ENCODE assay signal across 10 mouse cellular contexts in genomic region chr10:81452237-81452946, GRCm38 (mm10). TPM values are rescaled to one million over a fixed set of nuclear protein-coding genes. Genes with fewer than 3 reads are reported as not detected.
DNase-seq lines count a peak whose midpoint lies in the region; ATAC-seq and TF ChIP-seq lines count a peak whose summit lies in the region.
"Had no signal": no experiment of that assay in that cellular context is flagged by ENCODE, and none has a peak within 500 bp of the region (broad histone marks: within the 10 kb centered on the region; RNA-seq: fewer than 3 reads in every experiment).

No protein-coding gene starts in this region.

- no peak overlapping the region for H3K9ac ChIP-seq in hindbrain, embryonic 11.5 days (ENCODE audit: low read depth, low read length)
- no peak overlapping the region for H3K9ac ChIP-seq in midbrain, embryonic 11.5 days (ENCODE audit: low read length)
- H3K9ac ChIP-seq in midbrain, postnatal 0 days (replicated peaks; ENCODE audit: low read length, poor library complexity, severe bottlenecking), result no peak overlapping the region
- H3K9ac ChIP-seq in limb, embryonic 15.5 days, result no peak overlapping the region
- H3K9ac ChIP-seq: hindbrain, embryonic 15.5 days; midbrain, embryonic 12.5 days had no signal

- ATAC-seq in hindbrain, embryonic 11.5 days (ENCODE audit: low FRiP score), result no peak
- no peak for ATAC-seq in midbrain, embryonic 11.5 days (ENCODE audit: low FRiP score)
- ATAC-seq in midbrain, postnatal 0 days (ENCODE audit: low FRiP score), result no peak
- ATAC-seq in Patski, result peak; percentile 67
- no peak for ATAC-seq in limb, embryonic 15.5 days (ENCODE audit: insufficient number of reproducible peaks, low FRiP score, low TSS enrichment, low read depth)

- TF ChIP-seq CTCF in midbrain, postnatal 0 days (IDR thresholded peaks at IDR 0.05), result no peak
- TF ChIP-seq CTCF in Patski (IDR thresholded peaks at IDR 0.05), result no peak

- H3K27ac ChIP-seq in hindbrain, embryonic 11.5 days (ENCODE audit: low read depth, low read length), result no peak overlapping the region
- H3K27ac ChIP-seq in hindbrain, embryonic 10.5 days, result no peak overlapping the region
- no peak overlapping the region for H3K27ac ChIP-seq in midbrain, embryonic 11.5 days (ENCODE audit: low read depth, low read length)
- no peak overlapping the region for H3K27ac ChIP-seq in midbrain, postnatal 0 days (ENCODE audit: low read depth, low read length)
- no peak overlapping the region for H3K27ac ChIP-seq in limb, embryonic 15.5 days
- H3K27ac ChIP-seq: hindbrain, embryonic 15.5 days; midbrain, embryonic 12.5 days had no signal

- H3K9me3 ChIP-seq in hindbrain, embryonic 11.5 days (ENCODE audit: control insufficient read depth, low read length), result no peaks in the 10 kb centered on the region
- no peaks in the 10 kb centered on the region for H3K9me3 ChIP-seq in hindbrain, embryonic 10.5 days
- no peaks in the 10 kb centered on the region for H3K9me3 ChIP-seq in midbrain, embryonic 11.5 days (ENCODE audit: control insufficient read depth, low read length)
- H3K9me3 ChIP-seq in midbrain, postnatal 0 days (ENCODE audit: low read length), result no peaks in the 10 kb centered on the region
- H3K9me3 ChIP-seq in limb, embryonic 15.5 days, result no peaks in the 10 kb centered on the region
- H3K9me3 ChIP-seq: hindbrain, embryonic 15.5 days; midbrain, embryonic 12.5 days had no signal

- in situ Hi-C loops in Patski (cut with MboI; ENCODE audit: low pct_unique_long_range_greater_than_20kb), result loop anchor here (5.0 kb wide), 1 partner anchor 165 kb away; no protein-coding TSS in a partner anchor

- no peaks in the 10 kb centered on the region for H3K36me3 ChIP-seq in hindbrain, embryonic 11.5 days (ENCODE audit: control insufficient read depth, insufficient read depth, low read length)
- no peaks in the 10 kb centered on the region for H3K36me3 ChIP-seq in hindbrain, embryonic 10.5 days
- H3K36me3 ChIP-seq in midbrain, embryonic 11.5 days (ENCODE audit: control insufficient read depth, insufficient read depth, low read length), result no peaks in the 10 kb centered on the region
- H3K36me3 ChIP-seq in midbrain, postnatal 0 days (ENCODE audit: insufficient read depth, low read length), result no peaks in the 10 kb centered on the region
- H3K36me3 ChIP-seq in limb, embryonic 15.5 days, result no peaks in the 10 kb centered on the region
- H3K36me3 ChIP-seq: hindbrain, embryonic 15.5 days; midbrain, embryonic 12.5 days had no signal

- H3K4me2 ChIP-seq in hindbrain, embryonic 11.5 days (replicated peaks; ENCODE audit: low read depth, low read length), result no peak overlapping the region
- H3K4me2 ChIP-seq in midbrain, embryonic 11.5 days, result no peak overlapping the region
- no peak overlapping the region for H3K4me2 ChIP-seq in midbrain, postnatal 0 days (ENCODE audit: low read depth, low read length, poor library complexity, severe bottlenecking)
- H3K4me2 ChIP-seq in limb, embryonic 15.5 days, result no peak overlapping the region
- H3K4me2 ChIP-seq: hindbrain, embryonic 15.5 days; midbrain, embryonic 12.5 days had no signal

- CTCF ChIA-PET in Patski (lab: Charles Lee), result interaction anchor here (0.9 to 4.0 kb wide), 6 partner anchors 13 to 91 kb away, joined by 3 to 24 read pairs (median 8); partner anchors contain the start of genes Dohh, Gm48551, Gm48552 and Smim24

- POLR2A ChIA-PET in Patski (lab: Charles Lee), result interaction anchor here (1.1 kb wide), 1 partner anchor 74 kb away, joined by 4 read pairs; the partner anchor contains the start of gene Fzr1

- peak overlapping the region; percentile 10; the same call in 1 of the 2 replicates for H3K4me3 ChIP-seq in hindbrain, embryonic 11.5 days (ENCODE audit: low read depth, low read length)
- H3K4me3 ChIP-seq in hindbrain, embryonic 10.5 days, result no peak overlapping the region
- no peak overlapping the region for H3K4me3 ChIP-seq in midbrain, embryonic 11.5 days (ENCODE audit: low read depth, low read length)
- no peak overlapping the region for H3K4me3 ChIP-seq in midbrain, postnatal 0 days (ENCODE audit: low read depth, low read length)
- H3K4me3 ChIP-seq in limb, embryonic 15.5 days, result 0 out of 2 replicates have a peak overlapping the region, but pooled peaks have one; percentile 1
- H3K4me3 ChIP-seq: hindbrain, embryonic 15.5 days; midbrain, embryonic 12.5 days had no signal

- no peak for DNase-seq in hindbrain, embryonic 11.5 days (ENCODE audit: low spot score)
- DNase-seq in hindbrain, embryonic 10.5 days (ENCODE audit: low spot score), result no peak
- peak; percentile 83 for DNase-seq in midbrain, embryonic 11.5 days (ENCODE audit: low spot score, missing footprints)
- DNase-seq in midbrain, postnatal 0 days (ENCODE audit: low spot score), result no peak
- DNase-seq in Patski (ENCODE audit: low read depth, low spot score), result no peak
- DNase-seq in cerebellum, adult 11 months, result no peak
- DNase-seq in spleen, adult 12 weeks (ENCODE audit: low spot score), result no peak

- 13% methylated on average over 36 of the region's 36 CpGs for WGBS in hindbrain, embryonic 11.5 days
- 12% methylated on average over 36 of the region's 36 CpGs for WGBS in hindbrain, embryonic 10.5 days
- 9% methylated on average over 36 of the region's 36 CpGs for WGBS in midbrain, embryonic 11.5 days
- WGBS in midbrain, postnatal 0 days, result 11% methylated on average over 36 of the region's 36 CpGs
- WGBS in limb, embryonic 15.5 days, result 6% methylated on average over 35 of the region's 36 CpGs

- H3K4me1 ChIP-seq in hindbrain, embryonic 11.5 days (replicated peaks; ENCODE audit: control insufficient read depth, insufficient read depth, low read length), result 0 out of 2 replicates have a peak, but pooled peaks cover 2% of the 10 kb centered on the region
- peaks cover 16% of the 10 kb centered on the region for H3K4me1 ChIP-seq in hindbrain, embryonic 10.5 days (replicated peaks)
- H3K4me1 ChIP-seq in midbrain, embryonic 11.5 days (ENCODE audit: control insufficient read depth, insufficient read depth, low read length), result no peaks in the 10 kb centered on the region
- H3K4me1 ChIP-seq in midbrain, postnatal 0 days (ENCODE audit: insufficient read depth, low read length), result no peaks in the 10 kb centered on the region
- H3K4me1 ChIP-seq in limb, embryonic 15.5 days, result peaks cover 11% of the 10 kb centered on the region
- H3K4me1 ChIP-seq: hindbrain, embryonic 15.5 days; midbrain, embryonic 12.5 days had no signal

- H3K27me3 ChIP-seq in hindbrain, embryonic 11.5 days (ENCODE audit: control insufficient read depth, insufficient read depth, low read length), result peaks cover 54% of the 10 kb centered on the region
- peaks cover 72% of the 10 kb centered on the region for H3K27me3 ChIP-seq in hindbrain, embryonic 10.5 days (ENCODE audit: insufficient read depth, poor library complexity, severe bottlenecking)
- peaks cover 41% of the 10 kb centered on the region for H3K27me3 ChIP-seq in midbrain, embryonic 11.5 days (ENCODE audit: control insufficient read depth, insufficient read depth, low read length)
- H3K27me3 ChIP-seq in midbrain, postnatal 0 days (ENCODE audit: insufficient read depth, low read length), result peaks cover 40% of the 10 kb centered on the region
- peaks cover 6% of the 10 kb centered on the region for H3K27me3 ChIP-seq in Patski
- peaks cover 78% of the 10 kb centered on the region for H3K27me3 ChIP-seq in limb, embryonic 15.5 days

RNA-seq across cellular contexts. Expression of gene Nfic, which starts 3.0 kb away (rescaled TPM):
- polyA plus RNA-seq in hindbrain, embryonic 11.5 days (2014; fragmentation: Nextera tagmentation; extraction: Ambion mirVana), result 10.9 and 11.9 TPM in 2 replicates
- 10.5 and 16.0 TPM in 2 replicates for polyA plus RNA-seq in hindbrain, embryonic 10.5 days (2016; fragmentation: Nextera tagmentation; extraction: Ambion mirVana)
- polyA plus RNA-seq in midbrain, embryonic 11.5 days (2014; fragmentation: Nextera tagmentation; extraction: Ambion mirVana), result 6.6 and 6.9 TPM in 2 replicates
- 16.2 and 17.4 TPM in 2 replicates for total RNA-seq in midbrain, postnatal 0 days (2014; rRNA removed)
- polyA plus RNA-seq in midbrain, postnatal 0 days (2015; fragmentation: Nextera tagmentation; extraction: Ambion mirVana), result 19.1 and 21.3 TPM in 2 replicates
- 41.8 TPM for polyA plus RNA-seq in Patski (2021)
- polyA plus RNA-seq in limb, embryonic 15.5 days (2015; fragmentation: Nextera tagmentation; extraction: Ambion mirVana), result 138 and 146 TPM in 2 replicates

RNA-seq across cellular contexts. Expression of gene Celf5, which starts 30.1 kb away (rescaled TPM):
- polyA plus RNA-seq in hindbrain, embryonic 11.5 days (2014; fragmentation: Nextera tagmentation; extraction: Ambion mirVana), result 12.7 and 13.7 TPM in 2 replicates
- polyA plus RNA-seq in hindbrain, embryonic 10.5 days (2016; fragmentation: Nextera tagmentation; extraction: Ambion mirVana), result 3.1 and 12.9 TPM in 2 replicates
- polyA plus RNA-seq in midbrain, embryonic 11.5 days (2014; fragmentation: Nextera tagmentation; extraction: Ambion mirVana), result 10.0 and 13.1 TPM in 2 replicates
- 142 and 206 TPM in 2 replicates for total RNA-seq in midbrain, postnatal 0 days (2014; rRNA removed)
- 61.5 and 74.0 TPM in 2 replicates for polyA plus RNA-seq in midbrain, postnatal 0 days (2015; fragmentation: Nextera tagmentation; extraction: Ambion mirVana)
- polyA plus RNA-seq in Patski (2021), result 0.99 TPM
- 1.1 and 1.3 TPM in 2 replicates for polyA plus RNA-seq in limb, embryonic 15.5 days (2015; fragmentation: Nextera tagmentation; extraction: Ambion mirVana)

RNA-seq across cellular contexts. Expression of gene Ncln, which starts 43.8 kb away (rescaled TPM):
- 43.5 and 46.9 TPM in 2 replicates for polyA plus RNA-seq in hindbrain, embryonic 11.5 days (2014; fragmentation: Nextera tagmentation; extraction: Ambion mirVana)
- polyA plus RNA-seq in hindbrain, embryonic 10.5 days (2016; fragmentation: Nextera tagmentation; extraction: Ambion mirVana), result 87.4 and 92.6 TPM in 2 replicates
- 40.4 and 44.5 TPM in 2 replicates for polyA plus RNA-seq in midbrain, embryonic 11.5 days (2014; fragmentation: Nextera tagmentation; extraction: Ambion mirVana)
- total RNA-seq in midbrain, postnatal 0 days (2014; rRNA removed), result 83.0 and 93.1 TPM in 2 replicates
- 58.1 and 63.3 TPM in 2 replicates for polyA plus RNA-seq in midbrain, postnatal 0 days (2015; fragmentation: Nextera tagmentation; extraction: Ambion mirVana)
- polyA plus RNA-seq in Patski (2021), result 104 TPM
- 94.0 and 95.1 TPM in 2 replicates for polyA plus RNA-seq in limb, embryonic 15.5 days (2015; fragmentation: Nextera tagmentation; extraction: Ambion mirVana)

RNA-seq across cellular contexts. Expression of gene S1pr4, which starts 47.5 kb away (rescaled TPM):
- 0.15 and 0.24 TPM in 2 replicates for polyA plus RNA-seq in hindbrain, embryonic 11.5 days (2014; fragmentation: Nextera tagmentation; extraction: Ambion mirVana)
- polyA plus RNA-seq in hindbrain, embryonic 10.5 days (2016; fragmentation: Nextera tagmentation; extraction: Ambion mirVana), result 0.39 and 0.42 TPM in 2 replicates
- 0.37 and 0.43 TPM in 2 replicates for polyA plus RNA-seq in midbrain, embryonic 11.5 days (2014; fragmentation: Nextera tagmentation; extraction: Ambion mirVana)
- 0.09 and 0.16 TPM in 2 replicates for total RNA-seq in midbrain, postnatal 0 days (2014; rRNA removed)
- 0.40 and 0.41 TPM in 2 replicates for polyA plus RNA-seq in midbrain, postnatal 0 days (2015; fragmentation: Nextera tagmentation; extraction: Ambion mirVana)
- 0.03 TPM for polyA plus RNA-seq in Patski (2021)
- 0.67 and 0.72 TPM in 2 replicates for polyA plus RNA-seq in limb, embryonic 15.5 days (2015; fragmentation: Nextera tagmentation; extraction: Ambion mirVana)

RNA-seq across cellular contexts. Expression of gene Smim24, which starts 59.5 kb away (rescaled TPM):
- polyA plus RNA-seq in hindbrain, embryonic 11.5 days (2014; fragmentation: Nextera tagmentation; extraction: Ambion mirVana), result 2.7 and 4.1 TPM in 2 replicates
- 2.7 and 3.0 TPM in 2 replicates for polyA plus RNA-seq in hindbrain, embryonic 10.5 days (2016; fragmentation: Nextera tagmentation; extraction: Ambion mirVana)
- polyA plus RNA-seq in midbrain, embryonic 11.5 days (2014; fragmentation: Nextera tagmentation; extraction: Ambion mirVana), result 2.3 and 2.7 TPM in 2 replicates
- 1.5 and 1.7 TPM in 2 replicates for total RNA-seq in midbrain, postnatal 0 days (2014; rRNA removed)
- polyA plus RNA-seq in midbrain, postnatal 0 days (2015; fragmentation: Nextera tagmentation; extraction: Ambion mirVana), result 1.1 and 2.0 TPM in 2 replicates
- polyA plus RNA-seq in Patski (2021), result 0.18 TPM
- polyA plus RNA-seq in limb, embryonic 15.5 days (2015; fragmentation: Nextera tagmentation; extraction: Ambion mirVana), result 2.9 and 3.6 TPM in 2 replicates

Comparison
In these comparisons a context has a peak if more than half of its experiments do, and no peak if none do; other contexts are left out.
1. H3K4me3 ChIP-seq: peak in hindbrain, embryonic 11.5 days (single experiment) and limb, embryonic 15.5 days (single experiment); none in hindbrain, embryonic 10.5 days (single experiment), midbrain, embryonic 11.5 days (single experiment) and midbrain, postnatal 0 days (single experiment).